Mouse (Mus musculus): ENCODE measurements at regions not wholly inside any gene's neighbourhood (a gene's known extent, or its start where the extent isn't known, plus 50 kb on each side); places are given as distances from the start of the nearest gene placed in this dataset.

- no peak overlapping the region for H3K4me3 ChIP-seq (ENCODE audit: low read depth, low read length)
- H3K9ac ChIP-seq (ENCODE audit: low read depth, low read length) = no peak overlapping the region
- H3K9me3 ChIP-seq (ENCODE audit: control insufficient read depth, low read length) = no peaks in the 10 kb centered on the region
- H3K27ac ChIP-seq (ENCODE audit: low read depth, low read length) = no peak overlapping the region
- H3K36me3 ChIP-seq (ENCODE audit: control insufficient read depth, insufficient read depth, low read length) = no peaks in the 10 kb centered on the region
- no peak overlapping the region for H3K4me2 ChIP-seq
- DNase-seq (ENCODE audit: low spot score) = no peak
- no peaks in the 10 kb centered on the region for H3K27me3 ChIP-seq (replicated peaks; ENCODE audit: control insufficient read depth, insufficient read depth, low read length)
- no peaks in the 10 kb centered on the region for H3K4me1 ChIP-seq (replicated peaks; ENCODE audit: control insufficient read depth, insufficient read depth, low read length)
- WGBS = 69% methylated on average over 2 of the region's 2 CpGs
- no peak for ATAC-seq (replicated peaks; ENCODE audit: low FRiP score)
These were observed 110.6 kb upstream of the Kbtbd8 start for GRCm38 (mm10) chr6:95006485-95006884.

GRCm38 (mm10) chr6:95003716-95004115 is 113.3 kb upstream of the Kbtbd8 start:
- no peak overlapping the region for H3K27ac ChIP-seq (ENCODE audit: low read depth, low read length)
- no peak overlapping the region for H3K4me2 ChIP-seq
- no peak for DNase-seq (ENCODE audit: low spot score)
- no peaks in the 10 kb centered on the region for H3K27me3 ChIP-seq (replicated peaks; ENCODE audit: control insufficient read depth, insufficient read depth, low read length)
- no peak for ATAC-seq (replicated peaks; ENCODE audit: low FRiP score)
- H3K4me1 ChIP-seq (replicated peaks; ENCODE audit: control insufficient read depth, insufficient read depth, low read length) = no peaks in the 10 kb centered on the region
- no peak overlapping the region for H3K9ac ChIP-seq (ENCODE audit: low read depth, low read length)
- no peaks in the 10 kb centered on the region for H3K36me3 ChIP-seq (ENCODE audit: control insufficient read depth, insufficient read depth, low read length)
- H3K4me3 ChIP-seq (ENCODE audit: low read depth, low read length) = no peak overlapping the region
- no peaks in the 10 kb centered on the region for H3K9me3 ChIP-seq (ENCODE audit: control insufficient read depth, low read length)
- 73% methylated on average over 3 of the region's 3 CpGs for WGBS

- no peak overlapping the region for H3K9ac ChIP-seq (ENCODE audit: low read depth, low read length)
- no peaks in the 10 kb centered on the region for H3K27me3 ChIP-seq (replicated peaks; ENCODE audit: control insufficient read depth, insufficient read depth, low read length)
- 59% methylated on average over 4 of the region's 4 CpGs for WGBS
- H3K4me1 ChIP-seq (replicated peaks; ENCODE audit: control insufficient read depth, insufficient read depth, low read length) = no peaks in the 10 kb centered on the region
- no peaks in the 10 kb centered on the region for H3K36me3 ChIP-seq (ENCODE audit: control insufficient read depth, insufficient read depth, low read length)
- no peak overlapping the region for H3K4me3 ChIP-seq (ENCODE audit: low read depth, low read length)
- H3K9me3 ChIP-seq (ENCODE audit: control insufficient read depth, low read length) = no peaks in the 10 kb centered on the region
- H3K4me2 ChIP-seq = no peak overlapping the region
- DNase-seq (ENCODE audit: low spot score) (no peak), ATAC-seq (replicated peaks; ENCODE audit: low FRiP score) (no peak)
- no peak overlapping the region for H3K27ac ChIP-seq (ENCODE audit: low read depth, low read length)
These were observed 117.5 kb upstream of the Kbtbd8 start for GRCm38 (mm10) chr6:94999562-94999961.

GRCm38 (mm10) chr6:94999002-94999401 is 118.0 kb upstream of the Kbtbd8 start:
- Histone ChIP-seq H3K9ac (ENCODE audit: low read depth, low read length) (no peak overlapping the region), H3K4me2 (no peak overlapping the region), H3K27me3 (replicated peaks; ENCODE audit: control insufficient read depth, insufficient read depth, low read length) (no peaks in the 10 kb centered on the region), H3K4me3 (ENCODE audit: low read depth, low read length) (no peak overlapping the region), H3K36me3 (ENCODE audit: control insufficient read depth, insufficient read depth, low read length) (no peaks in the 10 kb centered on the region), H3K27ac (ENCODE audit: low read depth, low read length) (no peak overlapping the region), H3K9me3 (ENCODE audit: control insufficient read depth, low read length) (no peaks in the 10 kb centered on the region), H3K4me1 (replicated peaks; ENCODE audit: control insufficient read depth, insufficient read depth, low read length) (no peaks in the 10 kb centered on the region)
- DNase-seq (ENCODE audit: low spot score) (no peak), ATAC-seq (replicated peaks; ENCODE audit: low FRiP score) (no peak)
- 73% methylated on average over 6 of the region's 6 CpGs for WGBS

- WGBS = 65% methylated on average over 2 of the region's 2 CpGs
- Histone ChIP-seq H3K27me3 (replicated peaks; ENCODE audit: control insufficient read depth, insufficient read depth, low read length) (no peaks in the 10 kb centered on the region), H3K4me1 (replicated peaks; ENCODE audit: control insufficient read depth, insufficient read depth, low read length) (no peaks in the 10 kb centered on the region), H3K4me2 (no peak overlapping the region), H3K4me3 (ENCODE audit: low read depth, low read length) (no peak overlapping the region), H3K36me3 (ENCODE audit: control insufficient read depth, insufficient read depth, low read length) (no peaks in the 10 kb centered on the region), H3K9me3 (ENCODE audit: control insufficient read depth, low read length) (no peaks in the 10 kb centered on the region), H3K9ac (ENCODE audit: low read depth, low read length) (no peak overlapping the region), H3K27ac (ENCODE audit: low read depth, low read length) (no peak overlapping the region)
- DNase-seq (ENCODE audit: low spot score) (no peak), ATAC-seq (replicated peaks; ENCODE audit: low FRiP score) (no peak)
These were observed 118.7 kb upstream of the Kbtbd8 start for GRCm38 (mm10) chr6:94998371-94998770.

GRCm38 (mm10) chr6:94994376-94994775 is 122.7 kb upstream of the Kbtbd8 start:
- ATAC-seq (replicated peaks; ENCODE audit: low FRiP score) (no peak), DNase-seq (ENCODE audit: low spot score) (no peak)
- no peak overlapping the region for H3K9ac ChIP-seq (ENCODE audit: low read depth, low read length)
- 82% methylated on average over 1 of the region's 1 CpGs for WGBS
- no peak overlapping the region for H3K4me2 ChIP-seq
- no peaks in the 10 kb centered on the region for H3K36me3 ChIP-seq (ENCODE audit: control insufficient read depth, insufficient read depth, low read length)
- H3K27me3 ChIP-seq (replicated peaks; ENCODE audit: control insufficient read depth, insufficient read depth, low read length) = no peaks in the 10 kb centered on the region
- no peaks in the 10 kb centered on the region for H3K9me3 ChIP-seq (ENCODE audit: control insufficient read depth, low read length)
- H3K4me1 ChIP-seq (replicated peaks; ENCODE audit: control insufficient read depth, insufficient read depth, low read length) = no peaks in the 10 kb centered on the region
- H3K27ac ChIP-seq (ENCODE audit: low read depth, low read length) = no peak overlapping the region
- H3K4me3 ChIP-seq (ENCODE audit: low read depth, low read length) = no peak overlapping the region

GRCm38 (mm10) chr6:94987427-94987826 is 129.6 kb upstream of the Kbtbd8 start:
- Histone ChIP-seq H3K4me3 (ENCODE audit: low read depth, low read length) (no peak overlapping the region), H3K27ac (ENCODE audit: low read depth, low read length) (no peak overlapping the region), H3K4me2 (no peak overlapping the region), H3K9ac (ENCODE audit: low read depth, low read length) (no peak overlapping the region), H3K27me3 (replicated peaks; ENCODE audit: control insufficient read depth, insufficient read depth, low read length) (no peaks in the 10 kb centered on the region), H3K9me3 (ENCODE audit: control insufficient read depth, low read length) (no peaks in the 10 kb centered on the region), H3K36me3 (ENCODE audit: control insufficient read depth, insufficient read depth, low read length) (no peaks in the 10 kb centered on the region), H3K4me1 (replicated peaks; ENCODE audit: control insufficient read depth, insufficient read depth, low read length) (no peaks in the 10 kb centered on the region)
- WGBS = 52% methylated on average over 5 of the region's 5 CpGs
- ATAC-seq (replicated peaks; ENCODE audit: low FRiP score) = no peak
- DNase-seq (ENCODE audit: low spot score) = no peak

GRCm38 (mm10) chr6:94986346-94986745 is 130.7 kb upstream of the Kbtbd8 start:
- no peak for DNase-seq (ENCODE audit: low spot score)
- no peak overlapping the region for H3K27ac ChIP-seq (ENCODE audit: low read depth, low read length)

GRCm38 (mm10) chr6:94984411-94984895 is 132.6 kb upstream of the Kbtbd8 start:
- no peaks in the 10 kb centered on the region for H3K9me3 ChIP-seq (ENCODE audit: control insufficient read depth, low read length)
- no peak for DNase-seq (ENCODE audit: low spot score)
- H3K27ac ChIP-seq (ENCODE audit: low read depth, low read length) = no peak overlapping the region
- H3K36me3 ChIP-seq (ENCODE audit: control insufficient read depth, insufficient read depth, low read length) = no peaks in the 10 kb centered on the region
- no peak overlapping the region for H3K4me3 ChIP-seq (ENCODE audit: low read depth, low read length)
- no peak overlapping the region for H3K9ac ChIP-seq (ENCODE audit: low read depth, low read length)
- ATAC-seq (replicated peaks; ENCODE audit: low FRiP score) = no peak
- WGBS = 67% methylated on average over 3 of the region's 3 CpGs
- no peaks in the 10 kb centered on the region for H3K27me3 ChIP-seq (replicated peaks; ENCODE audit: control insufficient read depth, insufficient read depth, low read length)
- no peak overlapping the region for H3K4me2 ChIP-seq
- H3K4me1 ChIP-seq (replicated peaks; ENCODE audit: control insufficient read depth, insufficient read depth, low read length) = no peaks in the 10 kb centered on the region

More at GRCm38 (mm10) chr6:94986346-94986745, 130.7 kb upstream of the Kbtbd8 start:
- Histone ChIP-seq H3K27me3 (replicated peaks; ENCODE audit: control insufficient read depth, insufficient read depth, low read length) (no peaks in the 10 kb centered on the region), H3K36me3 (ENCODE audit: control insufficient read depth, insufficient read depth, low read length) (no peaks in the 10 kb centered on the region), H3K9ac (ENCODE audit: low read depth, low read length) (no peak overlapping the region), H3K4me2 (no peak overlapping the region), H3K4me1 (replicated peaks; ENCODE audit: control insufficient read depth, insufficient read depth, low read length) (no peaks in the 10 kb centered on the region), H3K9me3 (ENCODE audit: control insufficient read depth, low read length) (no peaks in the 10 kb centered on the region), H3K4me3 (ENCODE audit: low read depth, low read length) (no peak overlapping the region)
- 0 out of 2 replicates have a peak, but pooled peaks have one; percentile 39 for ATAC-seq (replicated peaks; ENCODE audit: low FRiP score)
- WGBS = 25% methylated on average over 4 of the region's 4 CpGs

All from liver, embryonic 11.5 days (tissue).